Mouse (Mus musculus): ENCODE measurements around the gene Dao. TPM values are rescaled to one million over a fixed set of nuclear protein-coding genes. Genes with fewer than 3 reads are reported as not detected.

Dao gene
- not detected for polyA plus RNA-seq (2014; fragmentation: Illumina TruSeq; extraction: RNeasy Lipid Tissue Mini Kit (QIAGEN cat#74804); ENCODE audit: low read depth, low replicate concordance)

GRCm38 (mm10) chr5:114003542-114003941 is at the start of gene Dao:
Dao (plus strand) TSS chr5:114003703.

GRCm38 (mm10) chr5:113993487-113994465 is 9.7 kb upstream of the Dao start, which contains the start of gene Ssh1:
Ssh1 (minus strand) TSS chr5:113993894.

DNA sequence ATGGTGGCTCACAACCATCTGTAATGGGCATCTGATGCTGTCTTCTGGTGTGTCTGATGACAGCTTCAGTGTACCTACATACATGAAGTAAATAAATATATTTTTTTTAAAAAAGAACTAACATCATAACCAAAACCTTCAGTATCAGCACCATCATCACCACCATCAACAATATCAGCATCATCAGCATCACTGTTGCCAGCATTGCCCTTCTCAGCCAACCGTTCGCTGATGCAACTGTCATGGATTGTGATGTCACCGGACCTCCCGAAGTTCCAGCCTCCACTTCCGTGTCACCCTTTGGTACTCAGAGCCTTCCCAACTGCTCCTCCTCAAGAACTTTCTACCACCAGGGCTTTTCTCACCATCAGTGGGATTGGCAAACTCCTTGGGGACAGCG is 61.7 kb downstream of the Dao start, which contains the start of gene Usp30:
Gene Usp30 (plus strand): TSS at position 301 of the 400 bp plus-strand sequence.

Other genes with a start within 250 kb of the Dao start
- 1.6 TPM for gene Sart3, start 231.2 kb upstream of the Dao start, polyA plus RNA-seq (2014; fragmentation: Illumina TruSeq; extraction: RNeasy Lipid Tissue Mini Kit (QIAGEN cat#74804); ENCODE audit: low read depth, low replicate concordance)
- 27.4 TPM for gene Iscu, start 231.0 kb upstream of the Dao start, polyA plus RNA-seq (2014; fragmentation: Illumina TruSeq; extraction: RNeasy Lipid Tissue Mini Kit (QIAGEN cat#74804); ENCODE audit: low read depth, low replicate concordance)
- not detected for gene Tmem119, start 203.2 kb upstream of the Dao start, polyA plus RNA-seq (2014; fragmentation: Illumina TruSeq; extraction: RNeasy Lipid Tissue Mini Kit (QIAGEN cat#74804); ENCODE audit: low read depth, low replicate concordance)
- not detected for gene Selplg, start 171.1 kb upstream of the Dao start, polyA plus RNA-seq (2014; fragmentation: Illumina TruSeq; extraction: RNeasy Lipid Tissue Mini Kit (QIAGEN cat#74804); ENCODE audit: low read depth, low replicate concordance)
- 5.6 TPM for gene Coro1c, start 94.9 kb upstream of the Dao start, polyA plus RNA-seq (2014; fragmentation: Illumina TruSeq; extraction: RNeasy Lipid Tissue Mini Kit (QIAGEN cat#74804); ENCODE audit: low read depth, low replicate concordance)
- 1.2 TPM for gene Ssh1, start 9.8 kb upstream of the Dao start, polyA plus RNA-seq (2014; fragmentation: Illumina TruSeq; extraction: RNeasy Lipid Tissue Mini Kit (QIAGEN cat#74804); ENCODE audit: low read depth, low replicate concordance)
- 3.1 TPM for gene Usp30, start 61.8 kb downstream of the Dao start, polyA plus RNA-seq (2014; fragmentation: Illumina TruSeq; extraction: RNeasy Lipid Tissue Mini Kit (QIAGEN cat#74804); ENCODE audit: low read depth, low replicate concordance)
- 1.8 TPM for gene Svop, start 87.9 kb downstream of the Dao start, polyA plus RNA-seq (2014; fragmentation: Illumina TruSeq; extraction: RNeasy Lipid Tissue Mini Kit (QIAGEN cat#74804); ENCODE audit: low read depth, low replicate concordance)
- gene Alkbh2, start 124.5 kb downstream of the Dao start, polyA plus RNA-seq (2014; fragmentation: Illumina TruSeq; extraction: RNeasy Lipid Tissue Mini Kit (QIAGEN cat#74804); ENCODE audit: low read depth, low replicate concordance) = 0.25 TPM
- 1.3 TPM for gene Ung, start 126.7 kb downstream of the Dao start, polyA plus RNA-seq (2014; fragmentation: Illumina TruSeq; extraction: RNeasy Lipid Tissue Mini Kit (QIAGEN cat#74804); ENCODE audit: low read depth, low replicate concordance)
- 0.29 TPM for gene Acacb, start 142.8 kb downstream of the Dao start, polyA plus RNA-seq (2014; fragmentation: Illumina TruSeq; extraction: RNeasy Lipid Tissue Mini Kit (QIAGEN cat#74804); ENCODE audit: low read depth, low replicate concordance)